Mouse (Mus musculus) E14TG2a.4 (cell line): ENCODE measurements around the gene Atg7.

Source experiments
- H3K27me3 ChIP-seq: 2 replicates; pipeline ENCODE4 v1.6.1; 2014; ENCODE audit warnings: low read length, control low read depth; ENCODE audit not compliant: insufficient read depth
- H3K36me3 ChIP-seq: 2 replicates; pipeline ENCODE4 v1.6.1; 2014; ENCODE audit warnings: low read length, control low read depth; ENCODE audit not compliant: insufficient read depth
- H3K4me1 ChIP-seq: replicated peaks from 2 replicates; pipeline ENCODE4 v1.6.1; 2014; ENCODE audit warnings: low read depth, low read length, control low read depth
- H3K4me3 ChIP-seq: replicated peaks from 2 replicates; pipeline ENCODE4 v1.5.1; 2014; ENCODE audit warnings: mild to moderate bottlenecking, low read length
- H3K9me3 ChIP-seq: 2 replicates; pipeline ENCODE4 v1.6.1; 2014; ENCODE audit warnings: low read length, control low read depth
- CTCF ChIP-seq: conservative IDR thresholded peaks from 2 replicates; pipeline ENCODE4 v1.5.1; 2014; ENCODE audit warnings: low read length
- NANOG ChIP-seq: IDR thresholded peaks from 2 replicates; pipeline ENCODE4 v1.6.1; 2014; ENCODE audit warnings: borderline replicate concordance, low read length, mixed read lengths
- POU5F1 ChIP-seq: IDR thresholded peaks from 2 replicates; pipeline ENCODE4 v1.6.1; 2014; ENCODE audit warnings: low read length, borderline replicate concordance

Atg7 gene

GRCm38 (mm10) chr6:114856501-114856900, 213.6 kb downstream of the Atg7 start:
- TF ChIP-seq CTCF (no peak), NANOG (no peak), POU5F1 (no peak)
- H3K27me3 ChIP-seq, result no peaks in the 10 kb centered on the region

GRCm38 (mm10) chr6:114857996-114858721, 215.3 kb downstream of the Atg7 start:
- peaks cover 4% of the 10 kb centered on the region; the same call in 1 of the 2 replicates for H3K36me3 ChIP-seq
- no peaks in the 10 kb centered on the region for H3K27me3 ChIP-seq
- peaks cover 13% of the 10 kb centered on the region for H3K4me1 ChIP-seq
- no peak overlapping the region for H3K4me3 ChIP-seq
- no peak for TF ChIP-seq NANOG
- no peak for TF ChIP-seq CTCF
- no peak for TF ChIP-seq POU5F1
- no peaks in the 10 kb centered on the region for H3K9me3 ChIP-seq

More at GRCm38 (mm10) chr6:114856501-114856900, 213.6 kb downstream of the Atg7 start:
- no peak overlapping the region for H3K4me3 ChIP-seq
- H3K4me1 ChIP-seq, result peaks cover 21% of the 10 kb centered on the region
- no peaks in the 10 kb centered on the region for H3K9me3 ChIP-seq
- H3K36me3 ChIP-seq, result no peaks in the 10 kb centered on the region

GRCm38 (mm10) chr6:114858722-114859053, 215.8 kb downstream of the Atg7 start:
- no peak for TF ChIP-seq CTCF
- TF ChIP-seq NANOG, result no peak
- Histone ChIP-seq H3K4me1 (peaks cover 12% of the 10 kb centered on the region), H3K4me3 (no peak overlapping the region), H3K9me3 (no peaks in the 10 kb centered on the region), H3K36me3 (peaks cover 4% of the 10 kb centered on the region; the same call in 1 of the 2 replicates), H3K27me3 (no peaks in the 10 kb centered on the region)

- no peak overlapping the region for H3K4me3 ChIP-seq
- peaks cover 4% of the 10 kb centered on the region; the same call in 1 of the 2 replicates for H3K36me3 ChIP-seq
- H3K9me3 ChIP-seq, result no peaks in the 10 kb centered on the region
- H3K27me3 ChIP-seq, result no peaks in the 10 kb centered on the region
- no peak for TF ChIP-seq CTCF
- TF ChIP-seq NANOG, result no peak
- TF ChIP-seq POU5F1, result no peak
- peaks cover 14% of the 10 kb centered on the region for H3K4me1 ChIP-seq
Observed at GRCm38 (mm10) chr6:114860677-114861568, 218.0 kb downstream of the Atg7 start.

GRCm38 (mm10) chr6:114861591-114861990, 218.7 kb downstream of the Atg7 start:
- Histone ChIP-seq H3K4me1 (peaks cover 14% of the 10 kb centered on the region), H3K9me3 (no peaks in the 10 kb centered on the region), H3K36me3 (peaks cover 4% of the 10 kb centered on the region; the same call in 1 of the 2 replicates), H3K4me3 (no peak overlapping the region), H3K27me3 (no peaks in the 10 kb centered on the region)
- TF ChIP-seq CTCF (no peak), NANOG (no peak), POU5F1 (no peak)

- Histone ChIP-seq H3K36me3 (peaks cover 4% of the 10 kb centered on the region; the same call in 1 of the 2 replicates), H3K27me3 (no peaks in the 10 kb centered on the region), H3K9me3 (no peaks in the 10 kb centered on the region), H3K4me1 (peaks cover 14% of the 10 kb centered on the region), H3K4me3 (no peak overlapping the region)
- no peak for TF ChIP-seq CTCF
- TF ChIP-seq POU5F1, result no peak
- TF ChIP-seq NANOG, result no peak
Observed at GRCm38 (mm10) chr6:114862046-114862445, 219.1 kb downstream of the Atg7 start.

- Histone ChIP-seq H3K27me3 (no peaks in the 10 kb centered on the region), H3K9me3 (no peaks in the 10 kb centered on the region), H3K4me3 (no peak overlapping the region), H3K4me1 (peaks cover 14% of the 10 kb centered on the region), H3K36me3 (peaks cover 4% of the 10 kb centered on the region; the same call in 1 of the 2 replicates)
- TF ChIP-seq CTCF (no peak), NANOG (no peak), POU5F1 (no peak)
Observed at GRCm38 (mm10) chr6:114863501-114863900, 220.6 kb downstream of the Atg7 start.

- Histone ChIP-seq H3K9me3 (no peaks in the 10 kb centered on the region), H3K4me3 (no peak overlapping the region), H3K4me1 (peaks cover 14% of the 10 kb centered on the region), H3K36me3 (peaks cover 4% of the 10 kb centered on the region; the same call in 1 of the 2 replicates), H3K27me3 (0 out of 2 replicates have a peak, but pooled peaks cover 4% of the 10 kb centered on the region)
- TF ChIP-seq POU5F1, result no peak
- no peak for TF ChIP-seq NANOG
- TF ChIP-seq CTCF, result no peak
Observed at GRCm38 (mm10) chr6:114864421-114864820, 221.5 kb downstream of the Atg7 start.
